Mouse (Mus musculus) embryo, embryonic 10 days (tissue): ENCODE results near the gene Lin52.
"Not testable (repeated sequence)": the region's sequence is repeated elsewhere in the genome, so short reads cannot be mapped to it uniquely, and the experiment has no call there.

Experiments used
- DNase-seq: peaks from one replicate; pipeline ENCODE4 v3.0.0-alpha.2; 2015; ENCODE audit warnings: low spot score

Lin52 gene

DNA sequence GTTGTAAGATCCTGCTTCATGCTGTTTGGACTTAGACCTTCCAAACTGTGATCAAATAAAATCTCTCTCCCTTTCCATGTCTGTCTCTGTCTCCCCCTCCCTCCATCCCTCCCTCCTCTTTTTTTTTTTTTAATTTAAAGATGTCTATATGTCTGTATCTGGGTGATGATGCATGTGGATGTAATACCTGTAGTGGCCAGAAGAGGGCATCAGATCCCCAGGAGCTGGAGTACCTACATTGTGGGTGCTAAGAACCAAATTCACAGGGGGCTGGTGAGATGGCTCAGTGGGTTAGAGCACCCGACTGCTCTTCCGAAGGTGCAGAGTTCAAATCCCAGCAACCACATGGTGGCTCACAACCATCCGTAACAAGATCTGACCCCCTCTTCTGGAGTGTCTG lies 88.3 kb downstream of the Lin52 start:
- DNase-seq: not testable (repeated sequence)

DNA sequence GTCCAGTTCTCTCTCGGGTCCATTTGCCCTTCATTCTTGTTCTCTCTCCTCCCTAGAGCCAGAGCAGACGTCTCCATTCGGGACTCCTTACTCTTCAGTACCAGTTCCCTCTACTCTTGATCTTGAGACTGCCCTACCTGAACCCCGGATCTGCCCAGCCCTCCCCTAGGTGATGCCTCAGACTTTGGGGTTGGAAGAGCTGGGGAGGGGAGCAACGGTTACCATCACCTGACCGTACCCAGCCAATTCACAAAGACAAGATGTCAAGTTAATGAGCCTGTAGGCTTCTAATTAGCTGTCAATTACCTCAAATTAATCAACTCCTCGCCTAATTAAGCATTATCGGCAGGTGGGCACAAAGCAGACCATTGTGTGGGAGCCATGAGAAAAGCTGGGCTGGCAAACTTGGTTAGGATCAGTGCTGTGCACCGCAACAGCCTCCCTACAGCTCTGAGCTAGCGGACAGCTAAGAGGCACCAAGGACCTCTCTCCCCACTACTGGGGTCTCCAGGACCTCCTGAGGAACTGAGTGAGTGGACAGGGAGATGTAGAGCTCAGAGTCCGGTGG lies 90.3 kb downstream of the Lin52 start:
- DNase-seq: no peak

DNA sequence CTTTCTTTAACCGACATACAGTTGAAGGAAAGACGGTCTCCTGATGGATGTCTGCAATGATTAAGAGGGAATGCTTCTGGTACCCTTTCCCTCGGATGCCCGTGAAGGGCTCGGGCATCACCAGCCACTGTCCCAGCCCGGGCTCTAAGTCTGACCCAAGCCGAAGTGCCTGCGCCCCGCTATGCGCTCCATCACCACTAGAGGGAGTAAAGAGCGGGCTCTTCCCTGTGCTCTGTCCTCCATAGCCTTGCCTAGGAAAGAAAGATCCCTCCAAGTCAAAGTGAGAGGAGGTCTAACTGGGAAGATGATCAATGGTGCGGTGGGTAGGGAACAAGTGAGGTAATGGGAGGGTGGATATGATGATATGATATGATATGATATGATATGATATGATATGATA lies 94.8 kb downstream of the Lin52 start:
- DNase-seq: peak; percentile 77

- no peak for DNase-seq
These were observed 95.4 kb downstream of the Lin52 start for GRCm38 (mm10) chr12:84546577-84547085.

DNA sequence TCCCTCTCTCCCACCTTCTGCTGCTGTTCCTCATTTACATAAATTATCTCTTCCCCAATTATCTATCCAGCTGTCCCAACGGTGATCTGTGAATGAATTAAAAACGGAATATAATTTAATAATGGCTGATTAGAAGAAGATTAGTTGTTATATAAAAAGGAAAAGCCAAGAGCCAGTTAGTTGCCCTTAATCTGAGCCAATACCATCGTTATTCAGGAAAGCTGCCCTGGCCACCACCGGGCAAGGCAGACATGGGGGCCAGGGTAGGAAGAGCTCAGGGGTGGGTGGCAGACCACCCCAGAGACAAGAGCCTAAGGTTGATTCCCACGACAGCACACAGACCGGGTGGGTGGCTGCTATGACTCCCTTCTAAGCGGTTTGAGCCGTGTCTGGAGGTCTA lies 97.0 kb downstream of the Lin52 start:
- DNase-seq: no peak

GRCm38 (mm10) chr12:84555218-84555617 lies 104.0 kb downstream of the Lin52 start:
- no peak for DNase-seq

GRCm38 (mm10) chr12:84562558-84562957 lies 111.3 kb downstream of the Lin52 start:
- no peak for DNase-seq

- no peak for DNase-seq
These were observed 116.4 kb downstream of the Lin52 start for GRCm38 (mm10) chr12:84567576-84567975.

GRCm38 (mm10) chr12:84569336-84569970 lies 118.2 kb downstream of the Lin52 start, which contains the start of gene Vsx2:
Gene Vsx2, plus strand, starts transcription at chr12:84569762.
- no peak for DNase-seq

- peak; percentile 32 for DNase-seq
These were observed 118.9 kb downstream of the Lin52 start for GRCm38 (mm10) chr12:84569976-84570693.

DNA sequence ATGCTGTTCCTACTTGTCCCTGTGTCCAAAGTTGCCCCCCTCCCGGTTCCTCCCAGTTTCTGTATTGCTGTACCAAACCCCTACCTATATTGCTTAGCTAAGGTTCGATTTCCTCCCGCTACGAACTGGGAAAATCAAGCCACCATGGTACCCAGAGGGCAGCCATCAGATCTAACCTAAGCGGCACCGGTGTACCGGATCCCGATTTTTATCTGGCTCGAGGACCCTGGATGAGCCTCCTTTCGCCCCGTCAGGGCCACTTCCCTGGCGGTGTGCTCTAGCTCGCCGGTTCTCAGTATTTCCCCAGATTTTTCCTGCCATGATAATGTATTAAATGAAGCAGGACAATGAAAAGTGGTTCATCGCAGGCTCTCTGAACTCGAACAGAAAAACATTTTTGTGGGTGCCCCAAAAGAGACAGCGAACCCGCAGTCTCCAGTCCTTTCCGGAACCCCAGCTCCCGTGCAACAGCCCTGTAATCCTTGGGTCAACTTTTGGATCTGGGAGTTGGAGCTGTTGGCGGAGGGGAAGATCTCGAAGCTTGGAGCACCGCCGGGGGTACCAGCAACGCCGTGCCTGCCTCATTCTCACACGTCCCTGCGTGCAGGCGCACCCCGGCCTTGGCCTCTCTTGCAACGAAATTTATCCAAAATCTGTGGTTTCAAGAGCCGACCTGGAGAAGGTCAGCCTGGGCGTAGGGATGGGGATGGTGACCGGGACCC lies 119.6 kb downstream of the Lin52 start:
- peak; percentile 22 for DNase-seq

- peak; percentile 61 for DNase-seq
These were observed 120.5 kb downstream of the Lin52 start for GRCm38 (mm10) chr12:84571466-84572340.

- no peak for DNase-seq
These were observed 121.1 kb downstream of the Lin52 start for GRCm38 (mm10) chr12:84572341-84572720.

- no peak for DNase-seq
These were observed 121.9 kb downstream of the Lin52 start for GRCm38 (mm10) chr12:84573094-84573493.

GRCm38 (mm10) chr12:84577768-84578439 lies 126.7 kb downstream of the Lin52 start:
- DNase-seq: no peak

GRCm38 (mm10) chr12:84578440-84578770 lies 127.2 kb downstream of the Lin52 start:
- DNase-seq: no peak

GRCm38 (mm10) chr12:84581285-84581684 lies 130.1 kb downstream of the Lin52 start:
- no peak for DNase-seq

DNA sequence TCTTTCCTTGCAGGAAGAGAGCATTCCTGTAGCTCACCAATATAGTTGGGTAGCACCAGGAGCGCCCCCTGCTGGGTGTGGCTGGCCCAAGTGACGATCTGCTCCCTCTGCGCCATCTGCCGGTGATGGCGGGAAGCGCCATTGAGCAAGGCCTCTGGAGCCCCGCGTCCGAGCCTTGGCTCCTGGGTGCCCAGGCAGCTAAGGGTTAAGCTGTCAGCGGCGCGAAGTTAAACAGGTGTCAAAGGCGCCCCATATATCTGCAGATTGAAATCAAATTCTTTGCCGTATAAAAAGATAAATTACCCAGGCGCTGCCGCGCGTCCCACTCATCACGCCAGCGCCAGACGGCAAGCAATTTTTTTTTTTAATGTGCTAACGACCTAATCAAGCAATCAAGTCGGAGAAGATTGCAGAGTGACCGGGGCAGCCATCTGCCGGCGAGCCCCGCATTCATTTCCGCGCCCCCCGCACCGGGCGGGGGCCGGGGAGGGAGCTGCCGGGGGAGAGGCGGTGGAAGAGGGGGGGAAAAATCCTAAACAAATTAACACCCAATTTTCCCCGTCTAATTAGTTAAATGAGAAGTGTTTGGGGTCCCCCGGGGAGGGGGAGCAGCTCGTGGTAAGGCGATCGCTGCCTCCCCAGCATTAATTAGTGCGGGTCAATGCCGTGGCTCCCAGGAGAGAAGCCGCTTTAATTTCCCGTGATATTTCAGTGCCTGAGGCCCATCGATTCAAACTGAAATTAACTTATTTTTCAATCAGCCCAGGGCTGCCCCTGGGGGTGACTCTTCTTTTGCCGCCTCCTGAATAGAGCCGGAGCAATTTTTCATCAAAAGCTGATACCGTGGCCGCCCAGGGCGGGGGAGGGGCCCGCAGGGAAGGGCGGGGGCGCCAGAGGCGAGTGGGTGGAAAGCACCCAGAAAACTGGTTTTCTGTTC lies 138.9 kb downstream of the Lin52 start:
- DNase-seq: peak; percentile 95
